ENCODE assay signal across 8 mouse cellular contexts in the genomic region with DNA sequence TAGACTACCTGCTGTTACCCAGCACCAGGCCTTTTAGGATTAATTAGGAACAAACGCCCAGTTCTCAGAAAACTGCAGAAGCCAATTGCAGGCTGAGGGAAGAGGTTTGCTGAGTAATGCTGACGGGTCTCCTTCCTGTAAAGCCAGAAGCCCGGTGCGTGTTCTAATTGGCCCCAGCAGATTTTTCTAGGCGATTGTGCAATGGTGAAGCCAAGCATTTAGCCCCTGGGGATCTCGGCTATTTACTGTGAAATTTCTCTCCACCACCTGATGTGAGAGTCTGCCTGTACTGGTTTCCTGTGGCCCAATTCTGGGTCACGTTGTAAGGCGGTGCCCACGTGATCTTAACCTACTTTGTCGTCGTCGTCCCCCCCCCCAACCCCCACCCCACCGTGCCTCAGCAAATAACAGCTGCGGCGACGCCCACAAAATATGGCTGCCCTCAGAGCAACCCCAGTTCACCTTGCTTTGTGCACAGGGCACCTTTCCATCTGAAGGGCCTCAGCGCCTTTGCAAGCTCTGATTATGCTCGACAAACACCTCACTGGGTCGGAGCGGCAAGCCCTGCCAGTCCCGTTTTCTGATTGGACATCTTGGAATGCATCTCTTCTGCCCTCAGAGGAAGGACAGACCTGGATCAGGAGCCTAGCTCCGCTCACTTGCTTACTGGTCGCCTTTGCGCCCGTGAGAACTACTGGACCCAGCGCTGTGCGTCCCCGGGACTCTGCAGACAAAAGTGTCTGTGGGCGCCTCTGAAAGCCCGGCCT. TPM values are rescaled to one million over a fixed set of nuclear protein-coding genes. Genes with fewer than 3 reads are reported as not detected.
DNase-seq lines count a peak whose midpoint lies in the region; ATAC-seq and TF ChIP-seq lines count a peak whose summit lies in the region.

No protein-coding gene starts in this region.

- peaks cover 6% of the 10 kb centered on the region; the same call in 1 of the 2 replicates for H3K27me3 ChIP-seq in G1E (ENCODE audit: insufficient read depth, low read length)
- H3K27me3 ChIP-seq in forebrain, embryonic 15.5 days, result no peaks in the 10 kb centered on the region
- no peaks in the 10 kb centered on the region for H3K27me3 ChIP-seq in neural tube, embryonic 14.5 days (ENCODE audit: control insufficient read depth, insufficient read depth, low read length)

- no peaks in the 10 kb centered on the region for H3K9me3 ChIP-seq in G1E (replicated peaks)
- H3K9me3 ChIP-seq in forebrain, embryonic 15.5 days, result no peaks in the 10 kb centered on the region
- H3K9me3 ChIP-seq in neural tube, embryonic 14.5 days (ENCODE audit: control insufficient read depth, low read length), result no peaks in the 10 kb centered on the region

- no peak for TF ChIP-seq CTCF in G1E (IDR thresholded peaks at IDR 0.05; ENCODE audit: low read depth, low read length)

- peak; percentile 78 for DNase-seq in G1E (ENCODE audit: low spot score)
- DNase-seq in cerebellum, adult 18-20 months, result peak; percentile 75
- DNase-seq in heart, postnatal 25 days (ENCODE audit: low spot score), result peak; percentile 66
- peak; percentile 51 to 76 for DNase-seq in layer of hippocampus, adult 18-20 months (ENCODE audit: low spot score in 2 of 2)
- DNase-seq in lung, adult 18-20 months, result peak; percentile 84 to 89
- DNase-seq in testis, postnatal 10 days (ENCODE audit: low spot score), result peak; percentile 71

- H3K4me2 ChIP-seq in forebrain, embryonic 15.5 days (replicated peaks), result peak overlapping the region; percentile 93
- H3K4me2 ChIP-seq in neural tube, embryonic 14.5 days (ENCODE audit: low read depth, low read length), result peak overlapping the region; percentile 73

- peak; percentile 82 for ATAC-seq in G1E (ENCODE audit: extremely low read depth, insufficient number of reproducible peaks, low FRiP score, poor library complexity, severe bottlenecking)
- peak; percentile 80 for ATAC-seq in forebrain, embryonic 15.5 days (replicated peaks)
- peak; percentile 77 for ATAC-seq in neural tube, embryonic 14.5 days (ENCODE audit: low read depth)

- under 1% methylated on average over 30 of the region's 30 CpGs for WGBS in forebrain, embryonic 15.5 days
- WGBS in neural tube, embryonic 14.5 days, result 0% methylated on average over 30 of the region's 30 CpGs

- H3K27ac ChIP-seq in forebrain, embryonic 15.5 days (replicated peaks), result peak overlapping the region; percentile 87
- peak overlapping the region; percentile 89 for H3K27ac ChIP-seq in neural tube, embryonic 14.5 days (ENCODE audit: low read depth, low read length)

- no peaks in the 10 kb centered on the region for H3K36me3 ChIP-seq in G1E (replicated peaks)
- no peaks in the 10 kb centered on the region for H3K36me3 ChIP-seq in forebrain, embryonic 15.5 days
- no peaks in the 10 kb centered on the region for H3K36me3 ChIP-seq in neural tube, embryonic 14.5 days (ENCODE audit: control insufficient read depth, insufficient read depth, low read length)

- peaks cover 30% of the 10 kb centered on the region for H3K4me1 ChIP-seq in G1E (ENCODE audit: insufficient read depth, low read depth, low read length)
- H3K4me1 ChIP-seq in forebrain, embryonic 15.5 days, result peaks cover 24% of the 10 kb centered on the region
- peaks cover 7% of the 10 kb centered on the region; the same call in 1 of the 2 replicates for H3K4me1 ChIP-seq in neural tube, embryonic 14.5 days (ENCODE audit: control insufficient read depth, insufficient read depth, low read length)

- peak overlapping the region; percentile 55 for H3K9ac ChIP-seq in forebrain, embryonic 15.5 days (replicated peaks)
- H3K9ac ChIP-seq in neural tube, embryonic 14.5 days (replicated peaks; ENCODE audit: low read depth, low read length), result peak overlapping the region; percentile 32

- intact Hi-C loops in heart, postnatal 25 days (cut with DNase I), result no loop called here

- peak overlapping the region; percentile 72 for H3K4me3 ChIP-seq in G1E (ENCODE audit: low read depth, low read length)
- peak overlapping the region; percentile 46 for H3K4me3 ChIP-seq in forebrain, embryonic 15.5 days
- H3K4me3 ChIP-seq in neural tube, embryonic 14.5 days (ENCODE audit: low read depth, low read length), result peak overlapping the region; percentile 29

RNA-seq across cellular contexts. Expression of gene Spen, which starts 20.9 kb away (rescaled TPM):
- total RNA-seq in G1E (2014; fragmentation: Nextera tagmentation), result 100 and 118 TPM in 2 replicates
- 19.2 and 21.4 TPM in 2 replicates for total RNA-seq in G1E (2017)
- polyA plus RNA-seq in G1E (2012), result 149 and 188 TPM in 2 replicates
- polyA plus RNA-seq in forebrain, embryonic 15.5 days (2015; fragmentation: Nextera tagmentation; extraction: Ambion mirVana), result 18.5 and 18.9 TPM in 2 replicates
- 10 to 100 TPM; 27.3 to 29.7 TPM for total RNA-seq in heart, postnatal 25 days (2021)
- 10 to 100 TPM; 60.3 to 66.7 TPM for total RNA-seq in layer of hippocampus, adult 18-20 months (2021)
- polyA plus RNA-seq in neural tube, embryonic 14.5 days (2014; fragmentation: Nextera tagmentation; extraction: Ambion mirVana), result 21.7 and 23.9 TPM in 2 replicates

RNA-seq across cellular contexts. Expression of gene Fblim1, which starts 46.6 kb away (rescaled TPM):
- total RNA-seq in G1E (2014; fragmentation: Nextera tagmentation) (not detected in 2 replicates), G1E (2017) (0.11 TPM in 1 of 2 replicates, not detected in the other)
- polyA plus RNA-seq in G1E (2012), result not detected in 2 replicates
- polyA plus RNA-seq in forebrain, embryonic 15.5 days (2015; fragmentation: Nextera tagmentation; extraction: Ambion mirVana), result 17.4 and 22.6 TPM in 2 replicates
- 100 to 1,000 TPM; 298 to 316 TPM for total RNA-seq in heart, postnatal 25 days (2021)
- total RNA-seq in layer of hippocampus, adult 18-20 months (2021), result under 1 TPM; 0.61 to 0.74 TPM
- polyA plus RNA-seq in neural tube, embryonic 14.5 days (2014; fragmentation: Nextera tagmentation; extraction: Ambion mirVana), result 29.1 and 32.9 TPM in 2 replicates

RNA-seq across cellular contexts. Expression of gene Tmem82, which starts 59.1 kb away (rescaled TPM):
- not detected in 2 replicates for total RNA-seq in G1E (2014; fragmentation: Nextera tagmentation)
- 0.11 TPM in 1 of 2 replicates, not detected in the other for total RNA-seq in G1E (2017)
- not detected in 2 replicates for polyA plus RNA-seq in G1E (2012)
- 0.17 TPM in 2 replicates for polyA plus RNA-seq in forebrain, embryonic 15.5 days (2015; fragmentation: Nextera tagmentation; extraction: Ambion mirVana)
- 10 to 100 TPM; 21.2 to 28.9 TPM for total RNA-seq in heart, postnatal 25 days (2021)
- under 1 TPM; 0.32 to 0.51 TPM for total RNA-seq in layer of hippocampus, adult 18-20 months (2021)
- 0.12 and 0.26 TPM in 2 replicates for polyA plus RNA-seq in neural tube, embryonic 14.5 days (2014; fragmentation: Nextera tagmentation; extraction: Ambion mirVana)

Comparison
In these comparisons a context has a peak if more than half of its experiments do, and no peak if none do; other contexts are left out.
1. Peak in every context shown above with its lines: DNase-seq, ATAC-seq, H3K4me3 ChIP-seq and H3K27ac ChIP-seq.
2. RNA of gene Fblim1, which starts 46.6 kb away (total RNA-seq): 298 to 316 TPM in heart, postnatal 25 days; 0.61 to 0.74 TPM in layer of hippocampus, adult 18-20 months and 0.11 TPM in G1E; every median in the first group is over 100 times any median in the second.
3. RNA of gene Tmem82, which starts 59.1 kb away (total RNA-seq): 21.2 to 28.9 TPM in heart, postnatal 25 days; 0.32 to 0.51 TPM in layer of hippocampus, adult 18-20 months and 0.11 TPM in G1E; every median in the first group is over 10 times any median in the second.